Mouse (Mus musculus): ENCODE measurements at regions not wholly inside any gene's neighbourhood (a gene's known extent, or its start where the extent isn't known, plus 50 kb on each side); places are given as distances from the start of the nearest gene placed in this dataset.

DNA sequence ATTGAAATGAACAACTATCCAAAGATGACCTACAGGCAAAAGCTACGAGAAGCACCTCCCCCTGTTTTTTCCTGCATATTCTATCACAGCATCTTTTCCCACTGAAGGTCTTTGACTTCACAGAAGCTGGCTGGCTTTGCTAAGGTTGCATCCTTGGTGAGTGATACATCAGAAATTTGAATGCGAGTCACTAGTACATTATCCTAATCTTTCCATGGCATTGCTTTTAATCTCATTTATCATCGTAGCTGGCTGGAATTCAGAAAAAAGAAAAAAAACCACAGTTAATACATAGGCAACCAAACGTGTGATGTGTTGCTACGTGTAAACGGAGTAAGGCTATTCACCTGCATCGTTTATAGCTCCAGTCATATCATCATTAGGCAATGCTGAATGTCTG, 120.6 kb upstream of the Sox9 start:
- in situ Hi-C loops (cut with MboI, MseI): loop anchor here in 1 of 2 experiments (10.0 kb wide), 1 partner anchor 707 kb away; no protein-coding TSS in a partner anchor

DNA sequence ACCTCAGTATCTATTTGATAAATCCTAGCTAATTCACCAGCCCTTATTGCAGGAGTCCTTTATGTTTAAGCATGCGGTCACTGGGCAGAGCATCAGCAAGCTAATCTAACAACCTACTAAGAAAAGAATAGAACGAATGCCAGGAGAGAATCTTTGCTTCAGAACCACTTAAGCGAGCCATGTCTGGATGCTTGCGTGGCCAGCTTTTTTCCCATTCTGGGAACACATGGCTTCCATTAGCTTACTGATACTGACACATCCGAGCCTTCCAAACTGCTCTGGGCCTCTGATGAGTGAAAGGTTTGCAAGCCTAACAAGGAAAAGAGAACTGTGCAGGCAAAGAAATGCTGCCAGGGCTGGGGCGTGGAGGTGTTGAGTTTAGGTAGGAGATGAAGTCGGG, 114.7 kb upstream of the Sox9 start:
- in situ Hi-C loops (cut with MboI, MseI): loop anchor here in 1 of 2 experiments (10.0 kb wide), 1 partner anchor 713 kb away; no protein-coding TSS in a partner anchor

DNA sequence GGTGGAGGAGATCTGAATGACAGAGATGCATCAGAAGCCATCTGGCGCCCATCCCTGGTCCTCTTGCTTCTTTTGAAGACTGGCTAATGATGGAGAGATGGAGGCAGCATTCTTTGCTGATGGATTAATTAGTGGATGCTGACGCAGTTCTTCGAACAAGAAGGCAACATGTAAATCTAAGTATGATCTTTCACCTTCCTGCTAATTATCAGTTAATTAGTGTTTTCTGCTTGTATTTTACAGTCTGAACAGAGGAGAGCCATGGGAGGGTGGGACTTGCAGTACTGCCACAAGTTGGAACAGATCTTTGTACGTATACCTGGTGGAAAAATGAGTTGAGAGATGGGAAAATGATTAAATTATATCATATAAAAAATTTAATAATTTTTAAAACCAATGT, 109.9 kb upstream of the Sox9 start:
- in situ Hi-C loops (cut with MboI, MseI): no loop called here

DNA sequence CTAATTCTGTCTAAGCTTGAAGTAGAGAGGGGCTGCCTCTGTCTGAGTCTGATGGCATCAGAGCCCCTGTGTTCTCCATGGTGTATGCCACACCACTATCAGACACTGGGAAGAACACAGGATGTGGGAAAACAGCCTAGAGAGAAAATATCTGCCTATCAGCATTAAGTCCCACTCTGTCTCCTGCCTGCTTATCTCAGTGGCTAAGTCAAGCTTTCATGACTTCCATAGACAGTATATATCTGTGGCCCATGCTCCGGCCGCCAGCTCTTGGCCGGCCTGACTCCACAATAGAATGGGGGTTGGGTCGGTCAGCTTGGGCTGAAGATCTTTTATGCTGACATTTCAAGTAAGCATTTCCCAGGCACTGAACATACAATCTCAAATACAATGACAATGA, 92.0 kb upstream of the Sox9 start:
- in situ Hi-C loops (cut with MboI, MseI): no loop called here

DNA sequence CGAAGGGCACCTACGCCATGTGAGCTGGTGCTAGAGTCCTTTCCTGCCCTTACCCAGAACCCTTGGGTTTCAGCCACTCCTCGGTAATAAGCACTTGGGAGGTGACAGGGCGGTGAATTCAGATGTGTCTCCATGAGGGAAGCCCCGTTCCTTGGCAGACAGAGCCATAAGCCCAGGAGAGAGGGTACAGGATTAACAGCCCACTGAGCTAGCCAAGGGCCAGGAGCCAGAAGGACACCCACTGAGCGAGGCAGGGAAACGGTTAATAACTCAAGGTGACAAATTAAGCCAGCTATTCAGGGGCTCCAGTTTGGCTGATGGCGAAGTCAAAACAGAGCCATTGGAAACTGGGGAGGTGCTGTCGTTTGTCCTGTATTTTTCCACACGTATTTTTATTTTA, 75.9 kb upstream of the Sox9 start:
- in situ Hi-C loops (cut with MboI, MseI): no loop called here

DNA sequence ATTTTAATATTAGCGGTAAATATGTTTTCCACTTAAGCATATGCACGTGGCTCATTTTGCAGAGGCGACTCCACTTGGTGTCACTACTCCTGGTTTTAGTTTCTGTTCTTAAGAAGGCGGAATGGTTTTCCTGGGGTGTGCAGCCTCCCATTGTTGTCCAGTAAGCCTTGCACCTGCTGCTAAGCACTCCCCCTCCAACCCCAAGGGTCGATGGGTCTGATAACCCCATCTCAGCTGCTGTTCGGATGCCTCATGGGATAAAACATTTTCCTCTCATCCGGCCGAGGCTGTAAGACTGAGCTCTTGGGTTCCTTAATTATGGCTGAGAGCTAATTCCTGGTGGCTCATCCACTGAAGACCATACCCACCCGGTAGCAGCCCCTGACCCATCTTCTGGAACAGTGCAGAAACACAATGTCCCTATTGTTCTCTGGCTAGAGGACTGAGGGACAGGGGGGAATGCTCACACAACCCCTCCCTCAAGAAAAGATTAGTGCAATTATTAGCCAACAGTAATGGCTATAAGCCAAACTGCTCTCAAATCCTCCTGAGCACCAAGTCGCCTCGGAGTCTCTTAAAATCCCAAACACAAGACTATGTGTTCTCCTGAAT, 73.8 kb upstream of the Sox9 start:
- in situ Hi-C loops (cut with MboI, MseI): no loop called here

DNA sequence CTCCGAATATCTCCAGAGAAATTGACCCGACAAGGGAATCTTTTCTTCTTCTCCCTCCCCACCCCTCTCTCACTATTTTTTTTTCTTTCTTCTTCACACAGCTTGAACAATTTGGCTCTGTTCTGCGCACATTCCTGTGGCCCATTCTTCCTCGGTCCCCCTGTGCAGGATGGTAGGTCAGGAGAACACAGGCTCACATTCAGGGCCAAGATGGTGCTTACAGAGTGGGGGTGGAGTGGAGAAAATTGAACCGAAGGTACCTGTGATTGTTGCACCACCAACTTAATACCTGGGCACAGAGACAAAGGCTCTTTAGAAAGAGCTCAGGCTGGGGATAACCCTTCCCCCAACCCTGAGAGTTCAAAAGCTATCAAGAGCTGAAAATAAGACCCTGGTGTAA, 70.4 kb upstream of the Sox9 start:
- in situ Hi-C loops (cut with MboI, MseI): no loop called here

DNA sequence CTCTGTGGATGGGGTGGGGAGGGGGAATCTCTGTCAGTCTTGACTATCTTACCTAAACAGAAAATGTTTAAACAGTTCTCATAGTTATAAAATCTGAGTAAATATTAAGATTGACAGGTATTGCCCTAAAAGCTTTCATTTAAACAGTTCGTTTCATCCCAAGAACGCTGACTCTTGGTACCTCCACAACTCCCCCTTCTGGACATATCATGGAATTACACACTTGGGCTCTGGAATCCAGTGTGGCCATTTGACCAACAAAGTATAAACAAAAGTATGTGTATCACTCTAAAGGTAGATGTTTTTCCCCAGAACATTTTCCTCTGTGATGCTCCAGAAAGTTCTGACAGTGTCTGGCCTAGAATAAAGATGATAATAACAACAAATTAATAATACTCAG, 63.5 kb upstream of the Sox9 start:
- in situ Hi-C loops (cut with MboI, MseI): no loop called here

DNA sequence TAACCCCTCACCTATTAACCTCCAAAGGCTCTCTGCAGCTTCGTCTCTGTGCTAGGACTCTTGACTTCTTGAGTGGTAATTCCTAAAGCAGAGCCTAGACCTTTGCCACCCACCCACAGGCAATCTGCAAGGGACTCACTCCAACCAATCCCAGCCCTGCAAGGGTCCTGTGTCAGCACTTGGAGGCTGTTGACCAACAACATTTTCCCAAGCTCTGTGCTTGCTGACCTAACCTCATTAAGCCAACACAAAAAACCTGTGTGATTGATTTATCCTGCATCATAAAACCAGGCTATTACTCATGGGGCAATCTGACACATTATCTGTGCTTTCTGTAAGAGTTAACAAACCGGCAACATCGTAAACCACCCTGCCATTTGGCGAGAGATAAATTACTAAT, 61.4 kb upstream of the Sox9 start:
- in situ Hi-C loops (cut with MboI, MseI): no loop called here

DNA sequence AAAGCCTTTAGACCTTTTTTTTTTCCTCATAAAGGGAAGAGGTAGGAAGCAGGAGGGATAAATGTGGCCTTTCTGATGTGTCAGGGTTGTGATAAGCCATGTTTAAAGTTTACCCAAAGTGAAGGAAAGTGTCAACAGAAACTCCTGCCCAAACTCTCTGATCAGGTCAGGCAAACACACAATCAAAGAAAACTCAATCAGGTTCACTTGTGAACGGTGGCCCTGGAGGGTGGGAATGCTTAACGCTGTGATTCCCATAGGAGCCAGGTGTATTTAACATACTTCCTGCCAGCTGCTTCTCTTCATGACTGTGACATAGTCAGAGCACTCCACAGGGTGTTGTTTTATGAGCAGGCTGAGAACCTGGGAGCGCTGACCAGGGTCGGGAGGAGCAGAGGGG, 59.1 kb upstream of the Sox9 start:
- in situ Hi-C loops (cut with MboI, MseI): no loop called here

DNA sequence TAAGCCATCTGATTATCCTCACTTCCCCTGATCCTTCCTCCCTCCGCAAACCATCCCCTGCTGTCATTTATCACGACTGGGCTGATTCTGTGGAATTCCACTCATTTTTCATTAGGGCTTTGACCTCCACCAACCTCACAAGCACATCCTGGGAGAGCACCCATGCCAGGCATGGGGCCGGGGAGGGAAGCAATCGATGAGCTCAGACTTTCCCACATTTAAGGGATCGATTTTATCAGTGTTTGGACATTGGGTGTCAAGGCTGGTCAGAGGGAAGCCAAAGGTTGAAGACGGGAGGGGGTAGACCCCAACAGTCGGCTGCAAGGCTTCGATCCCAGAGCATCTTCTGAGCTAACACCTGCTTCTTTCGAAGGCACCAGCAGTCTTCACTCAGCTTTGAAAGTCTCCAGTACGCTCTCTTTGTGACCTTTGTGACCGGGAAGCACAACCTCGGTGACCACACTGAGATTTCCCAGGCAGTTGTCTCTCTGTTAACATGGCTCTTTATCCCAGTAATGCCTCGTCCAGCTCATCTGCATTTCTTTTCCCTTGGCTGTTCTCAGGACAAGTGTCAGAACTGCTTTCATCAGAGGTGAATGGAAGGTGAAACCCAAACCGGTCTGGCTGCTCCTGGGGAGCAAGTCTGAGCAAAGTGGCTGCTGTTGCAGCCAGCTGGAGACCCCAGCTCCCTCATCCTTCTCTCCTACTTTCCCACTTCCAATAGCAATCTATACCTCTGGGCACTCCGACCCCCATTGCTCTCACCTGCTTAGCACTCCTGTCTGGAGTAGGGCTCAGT, 53.7 kb upstream of the Sox9 start:
- in situ Hi-C loops (cut with MboI, MseI): no loop called here

Measured in T-helper 17 cell (primary cell).